In genomic region chr4:58079631-58080030, GRCm38 (mm10) we compare ENCODE assay signal across 8 mouse cellular contexts.
A peak's percentile ranks its signal among the peaks of the same experiment; 100 is the strongest.
DNase-seq lines count a peak whose midpoint lies in the region; ATAC-seq and TF ChIP-seq lines count a peak whose summit lies in the region.
"Had no signal": no experiment of that assay in that cellular context is flagged by ENCODE, and none has a peak within 500 bp of the region (broad histone marks: within the 10 kb centered on the region; RNA-seq: fewer than 3 reads in every experiment).

No protein-coding gene starts in this region.

- no peaks in the 10 kb centered on the region for H3K9me3 ChIP-seq in E14TG2a.4 (ENCODE audit: low read length)
- H3K9me3 ChIP-seq in lung, embryonic 15.5 days = no peaks in the 10 kb centered on the region
- H3K9me3 ChIP-seq: limb, embryonic 12.5 days had no signal

- H3K9ac ChIP-seq in lung, embryonic 15.5 days = no peak overlapping the region
- H3K9ac ChIP-seq: limb, embryonic 12.5 days had no signal

- peak overlapping the region; percentile 7; the same call in 1 of the 2 replicates for H3K4me2 ChIP-seq in lung, embryonic 15.5 days
- H3K4me2 ChIP-seq: limb, embryonic 12.5 days had no signal

- peak; percentile 77 for DNase-seq in R1 (ENCODE audit: low read depth, low spot score)
- peak; percentile 53 to 57 for DNase-seq in cerebellum, postnatal 36 days
- peak; percentile 76 for DNase-seq in kidney, postnatal 10 days
- DNase-seq in retina, postnatal 1 day = peak; percentile 76

- TF ChIP-seq CTCF in E14TG2a.4 (conservative IDR thresholded peaks at IDR 0.05; ENCODE audit: low read length) = peak; percentile 64

- ATAC-seq in granulocyte monocyte progenitor cell, adult 5-6 weeks (replicated peaks; ENCODE audit: poor library complexity, severe bottlenecking) = peak; percentile 72
- ATAC-seq in lung, embryonic 15.5 days (ENCODE audit: borderline replicate concordance, extremely low read depth, low FRiP score, low TSS enrichment) = no peak

- no peak overlapping the region for H3K4me3 ChIP-seq in E14TG2a.4 (replicated peaks; ENCODE audit: low read length)
- no peak overlapping the region for H3K4me3 ChIP-seq in lung, embryonic 15.5 days
- H3K4me3 ChIP-seq: limb, embryonic 12.5 days had no signal

- no peak overlapping the region for H3K27ac ChIP-seq in lung, embryonic 15.5 days
- H3K27ac ChIP-seq: limb, embryonic 12.5 days had no signal

- WGBS in lung, embryonic 15.5 days = 31% methylated on average over 10 of the region's 10 CpGs

- H3K27me3 ChIP-seq in E14TG2a.4 (ENCODE audit: insufficient read depth, low read length) = no peaks in the 10 kb centered on the region
- H3K27me3 ChIP-seq in lung, embryonic 15.5 days = no peaks in the 10 kb centered on the region
- H3K27me3 ChIP-seq: limb, embryonic 12.5 days had no signal

- H3K4me1 ChIP-seq in E14TG2a.4 (replicated peaks; ENCODE audit: low read depth, low read length) = 0 out of 2 replicates have a peak, but pooled peaks cover 10% of the 10 kb centered on the region
- H3K4me1 ChIP-seq in lung, embryonic 15.5 days = no peaks in the 10 kb centered on the region
- H3K4me1 ChIP-seq: limb, embryonic 12.5 days had no signal

- H3K36me3 ChIP-seq in E14TG2a.4 (ENCODE audit: insufficient read depth, low read length) = no peaks in the 10 kb centered on the region
- H3K36me3 ChIP-seq in lung, embryonic 15.5 days = peaks cover 8% of the 10 kb centered on the region; the same call in 1 of the 2 replicates
- H3K36me3 ChIP-seq: limb, embryonic 12.5 days had no signal
